Mouse (Mus musculus) liver, postnatal 0 days (tissue): ENCODE data around the gene Synpr.

Experiments used
- CTCF ChIP-seq: sonication (generic); IDR thresholded peaks from 2 replicates; pipeline ENCODE4 v1.5.1; 2016; ENCODE audit warnings: antibody characterized with exemption, low read depth
- EP300 ChIP-seq: IDR thresholded peaks from 2 replicates; pipeline ENCODE4 v1.6.1; 2016; ENCODE audit warnings: antibody characterized with exemption, low read depth, mild to moderate bottlenecking

DNA sequence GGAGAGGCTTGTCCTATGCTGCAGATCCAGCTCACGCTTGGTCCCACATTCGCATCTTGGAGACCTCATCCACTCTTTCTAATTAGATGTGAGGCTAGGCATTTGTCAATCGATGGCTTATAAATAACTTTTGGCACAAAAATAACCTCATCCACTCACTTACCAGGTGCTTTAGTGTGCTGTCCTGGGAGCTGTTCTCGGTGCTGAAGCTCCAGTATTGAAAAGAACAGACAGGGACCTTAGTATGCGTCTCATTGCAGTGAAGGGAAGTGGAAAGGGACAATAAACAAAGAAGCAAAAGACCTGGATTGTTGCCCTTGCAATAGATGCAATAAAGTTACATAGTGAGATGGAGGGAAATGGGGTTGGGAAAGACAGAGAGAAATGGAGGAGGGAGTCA, 220.8 kb downstream of the Synpr start:
- TF ChIP-seq CTCF, result no peak
- no peak for TF ChIP-seq EP300
